Mouse (Mus musculus) R1 (cell line): Measurements from ENCODE around the gene Vrk1.

Experiments used
- DNase-seq: peaks from one replicate; pipeline ENCODE4 v3.0.0-alpha.2; 2018; ENCODE audit warnings: low read depth, low spot score

Vrk1 gene

DNA sequence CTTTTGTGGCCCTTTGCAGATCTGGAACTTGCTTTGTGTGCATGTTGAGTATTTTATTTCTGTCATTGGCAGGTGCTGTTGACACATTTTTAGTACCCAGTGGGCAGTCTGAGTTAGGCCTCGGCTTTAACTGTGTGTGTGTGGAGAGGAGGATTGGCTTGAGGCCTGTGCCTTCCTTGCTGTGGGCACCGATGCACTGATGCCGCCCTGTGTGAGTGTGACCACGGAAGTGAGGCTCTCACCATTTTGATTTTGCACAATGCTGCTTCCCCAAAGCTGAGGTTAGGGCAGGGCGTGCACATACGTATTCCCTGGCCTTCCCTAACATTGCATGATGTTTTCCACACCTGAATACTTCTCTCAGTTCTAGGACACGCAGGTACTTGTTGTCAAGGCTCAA, 30.2 kb downstream of the Vrk1 start:
- DNase-seq: no peak

GRCm38 (mm10) chr12:106046143-106046795, 36.2 kb downstream of the Vrk1 start:
- DNase-seq: peak; percentile 51

- DNase-seq: no peak
These were observed 42.2 kb downstream of the Vrk1 start for GRCm38 (mm10) chr12:106052271-106052670.

DNA sequence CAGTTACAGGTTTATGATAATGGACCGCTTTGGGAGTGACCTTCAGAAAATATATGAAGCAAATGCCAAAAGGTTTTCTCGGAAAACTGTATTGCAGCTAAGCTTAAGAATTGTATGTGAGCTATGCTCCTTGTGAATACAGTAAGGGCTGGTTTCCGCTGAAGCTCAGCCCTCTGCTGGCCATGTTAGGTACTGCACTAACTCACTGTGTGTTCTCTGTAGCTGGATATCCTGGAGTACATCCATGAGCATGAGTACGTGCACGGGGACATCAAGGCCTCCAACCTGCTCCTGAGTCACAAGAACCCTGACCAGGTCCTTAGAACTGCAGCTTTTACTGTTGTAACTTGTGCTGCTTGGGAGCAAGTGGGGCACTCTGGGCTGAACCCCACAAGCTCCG, 45.8 kb downstream of the Vrk1 start:
- DNase-seq: peak; percentile 75

- DNase-seq: no peak
These were observed 50.0 kb downstream of the Vrk1 start for GRCm38 (mm10) chr12:106059873-106060573.

- peak; percentile 66 for DNase-seq
These were observed 60.6 kb downstream of the Vrk1 start for GRCm38 (mm10) chr12:106070434-106071155.

GRCm38 (mm10) chr12:106071575-106072166, 61.6 kb downstream of the Vrk1 start:
- no peak for DNase-seq

- no peak for DNase-seq
These were observed 64.5 kb downstream of the Vrk1 start for GRCm38 (mm10) chr12:106074371-106075155.

GRCm38 (mm10) chr12:106076131-106076530, 66.1 kb downstream of the Vrk1 start:
- DNase-seq: peak; percentile 32

GRCm38 (mm10) chr12:106080511-106080910, 70.5 kb downstream of the Vrk1 start:
- DNase-seq: no peak

DNA sequence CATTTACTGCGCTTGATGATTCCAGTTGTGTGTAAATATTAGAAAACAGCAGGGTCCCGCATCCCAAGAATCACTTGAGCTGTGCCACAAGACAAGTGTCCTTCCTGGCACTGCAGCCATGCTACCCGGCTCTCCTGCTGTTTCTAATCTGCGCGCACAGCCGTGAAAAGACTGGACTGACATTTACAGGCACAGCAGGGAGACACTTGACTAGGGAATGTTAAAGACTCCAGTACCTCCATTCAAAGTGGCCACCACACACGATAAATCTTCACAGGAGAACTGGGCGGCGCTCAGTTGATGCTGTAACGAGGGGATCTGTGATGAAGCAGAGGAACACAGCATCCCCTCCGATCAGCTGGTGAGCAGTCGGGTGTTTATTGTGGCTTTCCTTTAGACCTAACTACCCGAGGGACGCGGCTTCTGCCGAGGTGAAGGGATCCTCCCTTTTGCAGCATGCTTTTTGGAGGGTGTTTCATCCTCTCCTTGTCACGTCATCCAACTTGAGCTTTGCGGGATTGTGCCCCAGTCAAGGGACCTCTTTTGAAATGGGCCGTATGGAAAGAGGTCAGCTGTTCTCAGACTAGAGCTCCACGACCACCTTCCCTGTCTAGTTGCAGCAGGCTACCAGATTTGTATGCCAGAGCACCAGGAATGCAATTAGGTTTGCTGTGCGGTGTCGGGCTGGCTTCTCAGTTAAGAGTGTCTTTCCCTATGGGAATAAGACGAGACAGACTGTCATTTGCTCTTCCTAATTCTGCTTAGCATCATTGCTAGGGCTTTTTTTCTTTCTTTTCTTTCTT, 71.1 kb downstream of the Vrk1 start:
- peak; percentile 72 for DNase-seq

GRCm38 (mm10) chr12:106081748-106082140, 71.7 kb downstream of the Vrk1 start:
- DNase-seq: no peak

- no peak for DNase-seq
These were observed 72.3 kb downstream of the Vrk1 start for GRCm38 (mm10) chr12:106082191-106082957.

GRCm38 (mm10) chr12:106082958-106083381, 72.9 kb downstream of the Vrk1 start:
- DNase-seq: no peak

DNA sequence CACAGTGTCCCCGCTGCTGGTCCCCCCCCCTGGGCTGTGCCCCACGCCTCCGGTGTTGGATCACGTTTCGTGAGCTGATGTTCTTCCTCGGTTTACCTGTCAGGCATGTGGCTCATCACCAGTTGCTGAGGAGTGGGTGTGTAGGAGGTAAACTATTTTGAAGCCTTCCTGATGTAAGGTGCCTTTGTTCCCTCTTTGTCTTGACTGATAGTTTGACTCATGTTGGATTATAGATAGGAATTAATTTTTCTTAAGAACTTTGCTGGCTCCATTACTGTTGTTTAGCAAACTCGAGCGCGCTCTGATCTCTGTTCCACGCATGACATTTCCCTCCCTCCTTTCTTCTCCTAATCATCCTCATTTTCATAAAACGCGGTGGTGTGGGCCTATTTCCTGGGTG, 74.1 kb downstream of the Vrk1 start:
- no peak for DNase-seq

GRCm38 (mm10) chr12:106094827-106095226, 84.8 kb downstream of the Vrk1 start:
- DNase-seq: peak; percentile 41

- DNase-seq: peak; percentile 65
These were observed 92.0 kb downstream of the Vrk1 start for GRCm38 (mm10) chr12:106102003-106102402.

DNA sequence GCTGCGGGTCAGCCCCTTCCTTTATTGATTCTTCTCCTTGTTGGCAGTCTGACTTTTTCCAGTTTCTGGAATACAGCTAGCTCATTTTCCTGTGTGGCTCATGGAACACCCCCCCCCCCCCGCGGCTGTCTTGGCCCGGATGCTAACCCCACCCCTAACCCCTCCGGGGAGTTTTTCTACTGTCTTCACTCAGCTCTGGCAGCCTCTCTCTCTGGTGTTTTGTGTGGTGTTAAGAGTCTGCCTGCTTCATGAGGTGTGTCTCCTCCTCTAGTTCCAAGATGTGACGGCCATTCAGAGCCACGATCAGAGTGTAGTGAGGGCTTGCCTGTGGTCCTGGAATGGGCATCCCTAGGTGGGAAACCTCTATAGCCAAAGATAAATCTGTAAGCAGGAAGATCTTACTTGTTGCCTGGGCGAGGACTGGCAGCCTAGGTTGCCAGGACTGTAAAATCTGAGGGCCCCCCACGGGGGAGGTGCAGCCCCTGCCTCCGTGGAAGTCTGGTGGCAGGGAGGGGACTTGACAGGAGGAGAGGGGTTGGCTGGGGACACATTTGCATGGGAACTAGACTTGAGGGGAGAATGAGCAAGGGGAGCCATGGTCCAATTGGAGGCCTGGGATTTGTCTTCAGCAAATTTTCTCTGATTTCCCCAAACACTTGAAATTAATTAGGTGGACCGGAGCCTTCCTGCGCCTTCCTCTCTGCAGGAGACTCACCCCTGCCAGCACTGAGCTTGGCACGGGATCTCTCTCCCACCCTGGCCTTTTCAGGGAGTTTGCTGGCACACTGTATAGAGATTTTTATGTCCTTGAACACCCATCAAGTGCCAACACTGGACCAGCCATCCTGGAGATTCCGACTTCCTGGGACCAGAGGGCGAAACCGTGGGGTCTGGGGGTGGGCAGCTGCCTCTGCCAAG, 93.0 kb downstream of the Vrk1 start:
- no peak for DNase-seq

- no peak for DNase-seq
These were observed 97.2 kb downstream of the Vrk1 start for GRCm38 (mm10) chr12:106107272-106107671.
